Mouse (Mus musculus) olfactory bulb, adult 2 months (tissue): ENCODE results near the gene Itga6.

Experiments used
- CTCF ChIP-seq: fragments of 200-500 bp; IDR thresholded peaks from 2 replicates; pipeline ENCODE4 v1.5.1; 2012; ENCODE audit warnings: low read depth, mild to moderate bottlenecking, low read length, moderate library complexity; ENCODE audit not compliant: insufficient read depth
- POLR2A ChIP-seq: fragments of 200-500 bp; IDR thresholded peaks from 2 replicates; pipeline ENCODE4 v1.6.1; 2012; ENCODE audit warnings: mild to moderate bottlenecking, low read depth, low read length, moderate library complexity; ENCODE audit not compliant: insufficient read depth

GRCm38 (mm10) chr2:71767019-71767610 is 21.7 kb downstream of the Itga6 start:
- no peak for TF ChIP-seq CTCF
- TF ChIP-seq POLR2A, result no peak
